Mouse (Mus musculus): ENCODE measurements around the gene Phf21a. TPM values are rescaled to one million over a fixed set of nuclear protein-coding genes. Genes with fewer than 3 reads are reported as not detected.

The Phf21a gene
- polyA plus RNA-seq, 1 experiment = 52.8 TPM

DNA sequence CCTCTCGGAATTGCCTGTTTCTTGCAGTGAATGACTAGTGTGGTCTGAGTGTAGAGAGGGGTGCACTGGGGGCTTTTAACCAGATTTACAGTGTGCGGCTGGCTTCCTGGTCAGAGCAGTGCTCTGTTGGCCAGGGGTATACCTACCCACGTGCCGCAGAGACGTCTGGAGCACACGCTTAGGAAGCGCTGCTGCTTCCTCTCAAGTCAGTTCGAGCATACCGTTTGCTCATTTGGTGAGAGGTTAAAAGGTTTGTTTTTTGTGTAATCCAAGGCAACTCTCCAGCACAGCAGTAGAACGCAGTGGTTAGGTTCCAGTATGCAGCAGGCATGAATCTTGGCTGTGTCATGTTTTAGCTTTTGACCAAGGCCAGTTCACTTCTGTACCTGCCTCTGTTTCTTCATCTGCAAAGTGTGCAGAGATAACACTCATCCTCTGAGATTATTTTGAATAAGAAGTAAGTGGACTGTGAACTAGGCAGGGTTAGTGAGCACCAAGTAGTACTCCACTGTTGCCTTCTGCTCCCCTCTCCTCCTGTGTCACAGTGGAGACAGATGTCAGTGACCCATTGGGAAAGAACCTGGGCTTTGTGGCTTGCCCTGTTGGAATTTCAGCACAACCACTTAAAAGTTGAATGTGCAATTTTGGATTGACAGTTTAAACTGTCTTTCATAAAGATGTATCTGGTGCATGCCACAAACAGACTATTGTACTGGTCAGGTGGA is 106.8 kb downstream of the Phf21a start:
- WGBS = 12% methylated on average over 10 of the region's 10 CpGs
- Histone ChIP-seq H3K4me3 (replicated peaks; ENCODE audit: control insufficient read depth, low read depth, low read length) (no peak overlapping the region), H3K27ac (ENCODE audit: control insufficient read depth, insufficient read depth, low read depth, low read length, poor library complexity) (no peak overlapping the region), H3K4me1 (ENCODE audit: control insufficient read depth, insufficient read depth, low read length) (peaks cover 6% of the 10 kb centered on the region)
- no peak for TF ChIP-seq POLR2A (IDR thresholded peaks at IDR 0.05; ENCODE audit: borderline replicate concordance, control insufficient read depth, low read depth, low read length)
- TF ChIP-seq CTCF (IDR thresholded peaks at IDR 0.05; ENCODE audit: control insufficient read depth, insufficient read depth, low read length) = no peak

DNA sequence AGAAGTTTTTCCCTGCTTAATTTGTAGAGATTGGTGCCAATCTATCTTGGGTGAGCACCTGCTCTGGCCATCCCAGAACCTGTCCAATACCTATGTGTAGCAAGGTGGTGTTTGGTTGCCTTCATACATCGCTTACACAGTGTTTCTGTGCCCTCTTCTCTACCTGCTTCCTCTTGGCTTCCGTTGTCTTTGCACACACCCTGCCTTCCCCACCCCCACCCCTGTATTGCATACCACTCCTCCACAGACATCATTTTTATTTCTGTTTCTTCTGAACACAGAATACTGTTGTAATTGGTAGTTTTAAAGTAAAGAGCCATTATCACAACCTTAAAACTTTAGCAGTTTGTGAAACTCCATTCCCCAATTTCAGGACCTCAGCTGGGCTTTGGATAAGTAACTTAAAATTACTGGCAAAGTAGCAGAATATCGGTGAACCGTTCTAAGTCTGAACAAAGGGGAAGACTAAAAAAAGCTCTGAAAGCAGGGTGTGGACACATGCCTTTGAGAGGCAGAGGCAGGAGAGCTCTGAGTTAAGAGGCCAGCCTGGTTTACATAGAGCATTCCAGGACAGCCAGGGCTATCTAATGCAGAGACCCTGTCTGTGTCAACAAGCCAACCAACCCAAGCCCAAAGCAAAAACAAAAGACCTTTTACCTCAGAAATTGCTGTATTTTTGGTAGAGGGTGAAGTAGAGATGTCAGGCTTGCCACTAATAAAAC is 109.6 kb downstream of the Phf21a start:
- Histone ChIP-seq H3K27ac (ENCODE audit: control insufficient read depth, insufficient read depth, low read depth, low read length, poor library complexity) (peak overlapping the region; percentile 34; the same call in 1 of the 2 replicates), H3K4me1 (ENCODE audit: control insufficient read depth, insufficient read depth, low read length) (peaks cover 6% of the 10 kb centered on the region), H3K4me3 (replicated peaks; ENCODE audit: control insufficient read depth, low read depth, low read length) (no peak overlapping the region)
- 5% methylated on average over 4 of the region's 4 CpGs for WGBS
- TF ChIP-seq CTCF (IDR thresholded peaks at IDR 0.05; ENCODE audit: control insufficient read depth, insufficient read depth, low read length) (no peak), POLR2A (IDR thresholded peaks at IDR 0.05; ENCODE audit: borderline replicate concordance, control insufficient read depth, low read depth, low read length) (no peak)

DNA sequence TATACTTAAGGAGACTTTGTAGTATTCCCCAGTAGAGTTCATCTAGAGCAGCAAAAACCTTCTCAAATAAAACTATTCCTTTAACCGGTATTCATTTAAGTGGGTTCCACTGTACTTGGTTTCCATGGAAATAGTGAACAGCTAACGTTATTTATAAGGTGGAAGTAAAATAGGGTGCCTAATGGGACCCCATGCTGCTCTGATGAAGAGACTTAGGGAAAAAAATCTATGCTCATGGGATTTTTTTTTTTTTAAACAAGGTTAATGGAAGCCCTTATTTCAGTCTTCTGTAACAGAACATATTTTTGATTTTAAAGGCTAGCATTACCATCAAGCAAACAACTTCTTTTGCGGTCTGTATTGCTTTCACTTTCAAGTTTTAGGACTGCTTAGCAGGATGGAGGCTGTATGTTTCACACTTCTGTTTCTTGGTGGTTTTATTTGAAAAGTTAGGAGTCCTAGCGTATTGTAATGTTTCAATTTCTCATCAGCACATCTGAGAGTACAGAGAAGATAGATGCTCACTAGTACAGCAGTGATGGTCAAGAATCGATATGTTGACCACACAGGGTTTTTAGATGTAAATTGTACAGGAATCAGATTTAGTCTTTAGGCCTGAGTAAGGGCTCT is 112.2 kb downstream of the Phf21a start:
- WGBS = 14% methylated on average over 5 of the region's 5 CpGs
- Histone ChIP-seq H3K4me3 (replicated peaks; ENCODE audit: control insufficient read depth, low read depth, low read length) (no peak overlapping the region), H3K4me1 (ENCODE audit: control insufficient read depth, insufficient read depth, low read length) (peaks cover 6% of the 10 kb centered on the region), H3K27ac (ENCODE audit: control insufficient read depth, insufficient read depth, low read depth, low read length, poor library complexity) (no peak overlapping the region)
- no peak for TF ChIP-seq CTCF (IDR thresholded peaks at IDR 0.05; ENCODE audit: control insufficient read depth, insufficient read depth, low read length)
- TF ChIP-seq POLR2A (IDR thresholded peaks at IDR 0.05; ENCODE audit: borderline replicate concordance, control insufficient read depth, low read depth, low read length) = no peak

DNA sequence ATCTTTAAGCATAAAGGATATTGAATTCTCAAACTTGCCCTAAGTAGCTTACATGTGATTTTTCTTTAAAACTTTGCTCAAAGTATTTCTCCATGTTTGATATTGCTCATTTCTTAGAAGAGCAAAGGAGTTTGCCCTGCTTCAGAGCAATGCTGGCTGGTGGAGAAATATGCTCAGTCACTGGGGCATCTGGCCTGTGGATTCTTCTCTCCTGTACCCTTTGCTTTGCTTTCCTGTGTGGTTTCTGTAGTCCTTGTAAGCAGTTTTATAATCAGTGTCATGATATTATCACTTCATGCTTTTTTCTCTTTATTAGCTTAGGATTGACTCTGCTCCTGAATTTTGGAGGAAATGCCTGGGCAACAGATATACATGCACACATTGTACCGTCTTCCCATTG is 117.5 kb downstream of the Phf21a start:
- 69% methylated on average over 1 of the region's 1 CpGs for WGBS
- Histone ChIP-seq H3K4me3 (replicated peaks; ENCODE audit: control insufficient read depth, low read depth, low read length) (no peak overlapping the region), H3K4me1 (ENCODE audit: control insufficient read depth, insufficient read depth, low read length) (no peaks in the 10 kb centered on the region; the same call in 1 of the 2 replicates), H3K27ac (ENCODE audit: control insufficient read depth, insufficient read depth, low read depth, low read length, poor library complexity) (no peak overlapping the region)
- TF ChIP-seq POLR2A (IDR thresholded peaks at IDR 0.05; ENCODE audit: borderline replicate concordance, control insufficient read depth, low read depth, low read length) (no peak), CTCF (IDR thresholded peaks at IDR 0.05; ENCODE audit: control insufficient read depth, insufficient read depth, low read length) (no peak)

DNA sequence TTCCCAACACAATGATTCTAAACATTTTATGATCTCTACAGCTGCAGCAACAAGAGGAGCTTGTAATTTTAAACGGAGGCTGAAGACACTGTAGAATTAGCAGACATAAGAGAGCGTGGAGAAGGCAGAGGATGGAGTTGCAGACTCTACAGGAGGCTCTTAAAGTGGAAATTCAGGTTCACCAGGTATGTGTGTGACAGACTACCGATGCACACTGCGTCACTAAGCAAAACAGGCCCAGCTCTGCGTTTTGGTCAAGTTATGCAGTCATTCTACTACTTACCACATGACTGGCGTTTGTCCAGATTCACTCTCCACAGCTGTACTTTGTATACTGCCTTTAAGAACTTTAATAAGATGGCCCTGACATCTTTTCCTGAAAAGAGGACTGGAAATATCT is 128.5 kb downstream of the Phf21a start:
- TF ChIP-seq POLR2A (IDR thresholded peaks at IDR 0.05; ENCODE audit: borderline replicate concordance, control insufficient read depth, low read depth, low read length) = no peak
- no peak for TF ChIP-seq CTCF (IDR thresholded peaks at IDR 0.05; ENCODE audit: control insufficient read depth, insufficient read depth, low read length)
- H3K27ac ChIP-seq (ENCODE audit: control insufficient read depth, insufficient read depth, low read depth, low read length, poor library complexity) = no peak overlapping the region
- 81% methylated on average over 6 of the region's 6 CpGs for WGBS
- H3K4me1 ChIP-seq (ENCODE audit: control insufficient read depth, insufficient read depth, low read length) = no peaks in the 10 kb centered on the region
- no peak overlapping the region for H3K4me3 ChIP-seq (replicated peaks; ENCODE audit: control insufficient read depth, low read depth, low read length)

DNA sequence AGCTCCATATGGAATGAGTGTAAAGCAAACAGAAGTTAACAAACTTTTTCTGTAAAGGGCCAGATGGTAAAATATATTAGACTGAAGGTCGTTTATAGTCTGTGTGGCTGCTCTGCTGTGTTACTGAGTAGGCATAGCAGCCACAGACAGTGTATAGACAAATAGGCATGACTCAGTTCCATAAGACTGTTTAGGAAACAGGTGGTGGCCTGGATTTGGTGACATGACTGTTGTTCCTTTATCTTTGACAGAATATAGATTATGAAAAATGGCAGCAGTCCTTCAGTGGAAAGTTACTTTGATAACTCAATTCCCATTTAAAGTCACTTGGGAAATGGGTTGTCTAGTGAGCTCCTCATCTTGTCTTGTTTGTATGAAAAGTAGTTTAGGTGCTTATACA is 132.7 kb downstream of the Phf21a start:
- H3K4me1 ChIP-seq (ENCODE audit: control insufficient read depth, insufficient read depth, low read length) = no peaks in the 10 kb centered on the region
- H3K4me3 ChIP-seq (replicated peaks; ENCODE audit: control insufficient read depth, low read depth, low read length) = no peak overlapping the region
- TF ChIP-seq POLR2A (IDR thresholded peaks at IDR 0.05; ENCODE audit: borderline replicate concordance, control insufficient read depth, low read depth, low read length) (no peak), CTCF (IDR thresholded peaks at IDR 0.05; ENCODE audit: control insufficient read depth, insufficient read depth, low read length) (no peak)
- no peak overlapping the region for H3K27ac ChIP-seq (ENCODE audit: control insufficient read depth, insufficient read depth, low read depth, low read length, poor library complexity)
- 41% methylated on average over 1 of the region's 1 CpGs for WGBS

DNA sequence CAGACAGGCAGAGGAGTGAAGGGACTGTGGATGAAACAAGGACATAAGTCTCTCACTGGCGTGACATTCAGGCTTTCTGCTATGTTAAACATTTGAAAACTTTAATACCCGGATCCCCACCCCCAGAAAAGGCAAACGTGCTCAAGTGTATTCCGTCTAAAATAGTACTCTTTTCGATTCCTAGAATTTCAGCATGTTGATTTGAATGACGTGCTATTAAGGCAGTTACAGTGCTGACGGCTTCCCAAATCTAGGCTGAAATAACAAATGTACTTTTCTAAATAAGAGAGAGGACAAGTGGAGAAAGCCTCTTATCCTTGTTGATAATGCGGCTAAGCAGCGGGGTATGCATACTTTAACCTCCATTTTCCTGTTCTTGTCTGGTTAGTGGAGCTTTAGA is 137.1 kb downstream of the Phf21a start:
- Histone ChIP-seq H3K27ac (ENCODE audit: control insufficient read depth, insufficient read depth, low read depth, low read length, poor library complexity) (no peak overlapping the region), H3K4me1 (ENCODE audit: control insufficient read depth, insufficient read depth, low read length) (no peaks in the 10 kb centered on the region), H3K4me3 (replicated peaks; ENCODE audit: control insufficient read depth, low read depth, low read length) (no peak overlapping the region)
- TF ChIP-seq CTCF (IDR thresholded peaks at IDR 0.05; ENCODE audit: control insufficient read depth, insufficient read depth, low read length) = no peak
- no peak for TF ChIP-seq POLR2A (IDR thresholded peaks at IDR 0.05; ENCODE audit: borderline replicate concordance, control insufficient read depth, low read depth, low read length)
- WGBS = 86% methylated on average over 9 of the region's 9 CpGs

DNA sequence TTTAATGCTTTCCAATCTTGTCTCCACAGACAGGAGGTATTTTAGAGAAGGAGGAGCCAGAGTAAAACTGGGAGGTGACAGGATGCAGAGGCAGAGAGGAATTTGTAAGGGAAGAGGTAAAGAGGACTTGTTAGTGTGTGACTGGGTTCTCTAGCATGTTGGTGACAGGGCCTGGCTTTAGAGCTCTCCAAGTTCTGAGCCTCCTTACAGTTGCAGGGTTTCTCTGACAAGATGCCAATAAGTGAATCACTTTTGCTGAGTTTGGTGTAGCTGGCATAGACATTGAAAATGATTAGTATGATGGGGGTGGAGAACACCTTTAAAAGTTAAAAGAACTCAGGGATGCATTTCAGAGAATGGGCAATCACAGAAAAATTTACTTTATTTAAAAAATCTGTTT is 138.8 kb downstream of the Phf21a start:
- H3K27ac ChIP-seq (ENCODE audit: control insufficient read depth, insufficient read depth, low read depth, low read length, poor library complexity) = no peak overlapping the region
- no peak for TF ChIP-seq CTCF (IDR thresholded peaks at IDR 0.05; ENCODE audit: control insufficient read depth, insufficient read depth, low read length)
- no peak for TF ChIP-seq POLR2A (IDR thresholded peaks at IDR 0.05; ENCODE audit: borderline replicate concordance, control insufficient read depth, low read depth, low read length)
- no peak overlapping the region for H3K4me3 ChIP-seq (replicated peaks; ENCODE audit: control insufficient read depth, low read depth, low read length)
- no peaks in the 10 kb centered on the region for H3K4me1 ChIP-seq (ENCODE audit: control insufficient read depth, insufficient read depth, low read length)

All from bone marrow, adult 2 months (tissue).